Mouse (Mus musculus) ES-E14 (cell line): ENCODE data around the gene AW011738.

ENCODE experiments used
- CHD2 ChIP-seq: IDR thresholded peaks from 2 replicates; pipeline ENCODE4 v1.6.1; 2014; ENCODE audit warnings: mild to moderate bottlenecking, low read depth, low read length, inconsistent platforms
- HCFC1 ChIP-seq: IDR thresholded peaks from 2 replicates; pipeline ENCODE4 v1.6.1; 2012; ENCODE audit warnings: low read length, inconsistent platforms, borderline replicate concordance; ENCODE audit not compliant: insufficient read depth
- MAFK ChIP-seq: IDR thresholded peaks from 2 replicates; pipeline ENCODE4 v1.6.1; 2014; ENCODE audit warnings: mild to moderate bottlenecking, low read depth, low read length, inconsistent platforms; ENCODE audit not compliant: insufficient read depth
- ZC3H11A ChIP-seq: IDR thresholded peaks from 2 replicates; pipeline ENCODE4 v1.6.1; 2012; ENCODE audit warnings: low read depth, mild to moderate bottlenecking, inconsistent platforms, low read length, borderline replicate concordance
- ZNF384 ChIP-seq: IDR thresholded peaks from 2 replicates; pipeline ENCODE4 v1.6.1; 2012; ENCODE audit warnings: low read depth, low read length, inconsistent platforms

- TF ChIP-seq MAFK (no peak), HCFC1 (0 out of 2 replicates have a peak, but pooled peaks have one; percentile 36), ZNF384 (peak; percentile 77; the same call in 1 of the 2 replicates), ZC3H11A (no peak), CHD2 (peak; percentile 57)
These were observed 14.2 kb upstream of the AW011738 start for GRCm38 (mm10) chr4:156188811-156189323.
